Mouse (Mus musculus) spleen, adult 2 months (tissue): ENCODE results near the gene Crtc3.

ENCODE experiments used
- CTCF ChIP-seq: fragments of 200-500 bp; IDR thresholded peaks from 2 replicates; pipeline ENCODE4 v1.5.1; 2011; ENCODE audit warnings: mild to moderate bottlenecking, inconsistent platforms; ENCODE audit not compliant: insufficient read depth, insufficient read length, insufficient replicate concordance; ENCODE audit errors: extremely low read depth
- POLR2A ChIP-seq: fragments of 200-500 bp; IDR thresholded peaks from 2 replicates; pipeline ENCODE4 v1.6.1; 2011; ENCODE audit warnings: low read depth, low read length, inconsistent platforms

- TF ChIP-seq CTCF (peak; percentile 94; the same call in 1 of the 2 replicates), POLR2A (no peak)
Measured at GRCm38 (mm10) chr7:80729662-80730061, 41.0 kb upstream of the Crtc3 start.
